Mouse (Mus musculus): ENCODE results near the gene Clic4. TPM values are rescaled to one million over a fixed set of nuclear protein-coding genes. Genes with fewer than 3 reads are reported as not detected.
"Not testable (repeated sequence)": the region's sequence is repeated elsewhere in the genome, so short reads cannot be mapped to it uniquely, and the experiment has no call there.

Clic4 gene
- polyA plus RNA-seq, 1 experiment from 2014 or later, result 207 TPM

DNA sequence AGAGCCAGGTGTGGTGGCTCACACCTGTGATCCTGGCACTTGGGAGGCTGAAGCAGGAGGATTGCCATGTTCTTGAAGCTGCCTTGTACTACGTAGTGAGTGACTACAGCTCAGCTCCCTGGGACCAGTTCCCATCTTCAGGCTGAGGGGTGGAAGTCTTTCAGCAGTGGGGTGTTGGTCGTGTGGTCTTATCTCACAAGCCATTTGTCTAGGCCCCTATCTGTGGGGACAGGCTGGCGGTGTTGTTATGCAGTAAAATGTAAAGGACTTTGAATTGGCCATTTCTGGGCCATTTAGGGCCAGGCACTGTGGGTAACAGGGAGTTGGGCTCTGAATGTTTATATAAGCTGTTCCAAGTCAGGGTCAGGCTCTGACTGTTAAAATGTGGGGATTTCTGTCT, 15.4 kb upstream of the Clic4 start:
- no peaks in the 10 kb centered on the region for H3K9me3 ChIP-seq
- no peaks in the 10 kb centered on the region for H3K36me3 ChIP-seq (replicated peaks)
- DNase-seq (ENCODE audit: low spot score), result no peak
- no peak overlapping the region for H3K27ac ChIP-seq (replicated peaks)
- H3K27me3 ChIP-seq (replicated peaks; ENCODE audit: low read depth, poor library complexity, severe bottlenecking), result peaks cover 12% of the 10 kb centered on the region; the same call in 1 of the 2 replicates
- WGBS, result 82% methylated on average over 3 of the region's 3 CpGs
- no peak overlapping the region for H3K4me3 ChIP-seq
- H3K4me1 ChIP-seq, result peaks cover 37% of the 10 kb centered on the region

DNA sequence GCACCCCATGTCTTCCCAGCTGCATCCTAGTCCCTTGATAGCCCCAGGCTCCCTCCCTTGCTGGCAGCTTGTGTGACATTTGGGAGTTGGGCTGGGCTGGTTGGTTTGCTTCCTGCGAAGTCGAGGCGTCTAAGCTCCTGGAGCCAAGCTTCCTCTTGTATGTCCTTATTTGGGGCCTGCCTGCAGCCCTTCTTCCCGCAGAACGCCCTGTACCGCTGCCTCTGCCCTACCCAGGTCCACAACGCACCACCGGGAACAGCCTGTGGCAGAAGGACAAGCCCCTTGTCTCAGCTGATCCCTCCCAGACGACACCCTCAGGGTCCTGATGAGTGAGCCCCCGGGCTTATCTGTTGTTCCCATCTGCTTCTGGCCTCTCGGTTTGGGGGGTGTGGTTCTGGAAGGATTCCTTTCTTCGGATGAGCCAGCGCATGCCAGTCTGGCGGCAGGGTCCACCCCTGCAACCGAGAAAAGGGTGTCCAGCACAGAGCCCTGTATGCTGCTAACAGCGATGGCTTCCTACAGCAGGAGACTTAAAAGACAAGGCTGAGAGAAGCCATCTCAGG, 14.3 kb upstream of the Clic4 start:
- 9% methylated on average over 16 of the region's 16 CpGs for whole genome bisulfite sequencing

GRCm38 (mm10) chr4:135286033-135286622, 13.5 kb upstream of the Clic4 start:
- peaks cover 12% of the 10 kb centered on the region; the same call in 1 of the 2 replicates for H3K27me3 ChIP-seq (replicated peaks; ENCODE audit: low read depth, poor library complexity, severe bottlenecking)
- H3K4me3 ChIP-seq, result peak overlapping the region; percentile 27; the same call in 1 of the 2 replicates
- no peaks in the 10 kb centered on the region for H3K36me3 ChIP-seq (replicated peaks)
- H3K27ac ChIP-seq (replicated peaks), result no peak overlapping the region
- peaks cover 29% of the 10 kb centered on the region for H3K4me1 ChIP-seq
- H3K9me3 ChIP-seq, result no peaks in the 10 kb centered on the region
- no peak for DNase-seq (ENCODE audit: low spot score)
- WGBS, result 64% methylated on average over 12 of the region's 12 CpGs

More for the DNA sequence above, 14.3 kb upstream of the Clic4 start:
- Histone ChIP-seq H3K27me3 (replicated peaks; ENCODE audit: low read depth, poor library complexity, severe bottlenecking) (peaks cover 12% of the 10 kb centered on the region; the same call in 1 of the 2 replicates), H3K4me1 (peaks cover 32% of the 10 kb centered on the region), H3K27ac (replicated peaks) (peak overlapping the region; percentile 71), H3K4me3 (peak overlapping the region; percentile 27; the same call in 1 of the 2 replicates), H3K36me3 (replicated peaks) (no peaks in the 10 kb centered on the region), H3K9me3 (no peaks in the 10 kb centered on the region)
- DNase-seq (ENCODE audit: low spot score), result peak; percentile 38

DNA sequence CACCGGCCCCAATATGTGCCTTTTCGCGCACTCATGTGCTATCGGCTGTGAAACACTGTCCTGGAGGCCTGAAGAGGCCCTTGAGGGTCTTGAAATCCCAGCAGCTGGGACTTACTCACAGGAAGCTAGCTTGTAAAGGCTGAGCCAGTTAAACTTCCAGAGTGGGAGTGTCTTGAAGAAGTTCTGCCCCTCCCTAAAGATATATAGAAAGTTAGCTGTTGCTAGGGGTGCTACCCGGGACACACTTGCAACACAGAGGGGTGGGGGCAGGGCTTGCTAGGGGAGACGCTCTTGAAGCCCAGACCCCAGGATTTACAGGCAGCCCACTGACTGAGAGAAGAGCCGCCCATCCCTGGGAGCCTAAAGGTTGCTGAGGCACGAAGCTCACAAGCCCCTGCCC, 12.8 kb upstream of the Clic4 start:
- DNase-seq (ENCODE audit: low spot score), result no peak
- peaks cover 12% of the 10 kb centered on the region; the same call in 1 of the 2 replicates for H3K27me3 ChIP-seq (replicated peaks; ENCODE audit: low read depth, poor library complexity, severe bottlenecking)
- no peak overlapping the region for H3K4me3 ChIP-seq
- H3K4me1 ChIP-seq, result peaks cover 29% of the 10 kb centered on the region
- WGBS, result 57% methylated on average over 8 of the region's 8 CpGs
- no peak overlapping the region for H3K27ac ChIP-seq (replicated peaks)
- no peaks in the 10 kb centered on the region for H3K36me3 ChIP-seq (replicated peaks)
- no peaks in the 10 kb centered on the region for H3K9me3 ChIP-seq

GRCm38 (mm10) chr4:135283875-135284274, 11.3 kb upstream of the Clic4 start:
- no peak overlapping the region for H3K4me3 ChIP-seq
- H3K36me3 ChIP-seq (replicated peaks), result no peaks in the 10 kb centered on the region
- H3K4me1 ChIP-seq, result peaks cover 28% of the 10 kb centered on the region
- H3K27me3 ChIP-seq (replicated peaks; ENCODE audit: low read depth, poor library complexity, severe bottlenecking), result peaks cover 12% of the 10 kb centered on the region; the same call in 1 of the 2 replicates
- DNase-seq (ENCODE audit: low spot score), result no peak
- H3K9me3 ChIP-seq, result no peaks in the 10 kb centered on the region
- WGBS, result 85% methylated on average over 7 of the region's 7 CpGs
- H3K27ac ChIP-seq (replicated peaks), result no peak overlapping the region

DNA sequence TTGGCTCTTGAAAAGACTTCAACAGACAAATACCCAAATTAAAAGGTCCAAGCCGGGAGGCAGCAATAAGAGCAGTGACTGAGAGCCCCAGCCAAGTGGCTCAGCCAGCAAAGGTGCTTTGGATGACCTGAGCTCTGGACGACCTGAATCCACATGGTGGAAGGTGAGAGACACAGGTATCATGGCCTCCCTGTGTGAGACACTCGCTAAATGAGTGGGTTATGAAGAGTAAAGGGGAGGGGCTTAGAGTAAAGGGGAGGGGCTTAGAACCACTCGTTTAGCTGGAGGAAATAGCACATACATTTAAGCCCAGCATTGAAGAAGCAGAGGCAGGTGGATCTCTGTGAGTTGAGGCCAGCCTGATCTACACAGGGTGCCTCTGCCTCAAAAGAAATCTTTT, 10.8 kb upstream of the Clic4 start:
- 73% methylated on average over 4 of the region's 4 CpGs for WGBS

DNA sequence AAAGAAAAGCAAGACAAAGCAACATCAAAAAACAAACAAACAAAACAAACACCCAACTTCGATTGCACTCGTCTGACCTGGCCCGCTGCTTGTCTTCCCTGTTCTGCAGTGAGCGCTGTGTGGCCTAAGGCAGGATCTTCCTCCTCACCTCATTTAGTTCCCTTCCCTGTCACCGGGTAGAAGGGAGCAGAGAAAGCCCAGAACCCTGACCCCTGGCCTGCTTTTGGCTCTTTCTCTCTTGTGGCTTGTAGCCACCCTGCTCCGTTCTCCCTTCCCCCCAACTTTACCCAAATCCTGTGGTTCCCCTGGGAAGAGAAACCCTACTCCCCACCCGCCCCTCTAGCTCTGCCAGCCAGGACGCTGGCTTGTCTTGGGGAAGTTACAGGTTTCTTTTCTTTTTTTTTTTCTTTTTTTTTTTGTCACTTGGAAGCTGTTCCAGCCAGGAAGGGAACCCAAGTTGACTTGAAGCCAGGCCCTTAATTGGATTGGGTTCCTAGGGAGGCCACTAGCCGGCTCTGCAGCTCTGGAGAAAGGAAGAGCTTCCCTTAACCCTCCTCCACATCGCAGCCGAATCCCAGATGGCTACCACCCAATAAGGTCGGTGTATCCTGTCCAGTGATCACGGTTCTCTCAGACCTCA, 10.2 kb upstream of the Clic4 start:
- H3K4me3 ChIP-seq, result no peak overlapping the region
- no peak overlapping the region for H3K27ac ChIP-seq (replicated peaks)
- peaks cover 12% of the 10 kb centered on the region; the same call in 1 of the 2 replicates for H3K27me3 ChIP-seq (replicated peaks; ENCODE audit: low read depth, poor library complexity, severe bottlenecking)
- WGBS, result 61% methylated on average over 13 of the region's 13 CpGs
- H3K4me1 ChIP-seq, result peaks cover 26% of the 10 kb centered on the region
- no peaks in the 10 kb centered on the region for H3K9me3 ChIP-seq
- no peak for DNase-seq (ENCODE audit: low spot score)
- no peaks in the 10 kb centered on the region for H3K36me3 ChIP-seq (replicated peaks)

More for the DNA sequence above, 10.8 kb upstream of the Clic4 start:
- H3K27ac ChIP-seq (replicated peaks), result no peak overlapping the region
- H3K4me1 ChIP-seq, result peaks cover 25% of the 10 kb centered on the region
- H3K27me3 ChIP-seq (replicated peaks; ENCODE audit: low read depth, poor library complexity, severe bottlenecking), result peaks cover 12% of the 10 kb centered on the region; the same call in 1 of the 2 replicates
- no peak overlapping the region for H3K4me3 ChIP-seq
- H3K9me3 ChIP-seq, result no peaks in the 10 kb centered on the region
- DNase-seq (ENCODE audit: low spot score), result no peak
- H3K36me3 ChIP-seq (replicated peaks), result no peaks in the 10 kb centered on the region

- H3K36me3 ChIP-seq (replicated peaks); H3K9me3 ChIP-seq; H3K27ac ChIP-seq (replicated peaks); DNase-seq (ENCODE audit: low spot score); H3K4me3 ChIP-seq: not testable (repeated sequence)
- 74% methylated on average over 2 of the region's 2 CpGs for WGBS
- Histone ChIP-seq H3K27me3 (replicated peaks; ENCODE audit: low read depth, poor library complexity, severe bottlenecking) (peaks cover 16% of the 10 kb centered on the region), H3K4me1 (peaks cover 12% of the 10 kb centered on the region; the same call in 1 of the 2 replicates)
Observed at GRCm38 (mm10) chr4:135280016-135280415, 7.4 kb upstream of the Clic4 start.

GRCm38 (mm10) chr4:135276681-135277379, 4.2 kb upstream of the Clic4 start:
- H3K4me3 ChIP-seq, result no peak overlapping the region
- H3K9me3 ChIP-seq, result no peaks in the 10 kb centered on the region
- no peak for DNase-seq (ENCODE audit: low spot score)
- H3K36me3 ChIP-seq (replicated peaks), result no peaks in the 10 kb centered on the region
- WGBS, result 72% methylated on average over 4 of the region's 4 CpGs
- no peak overlapping the region for H3K27ac ChIP-seq (replicated peaks)
- peaks cover 17% of the 10 kb centered on the region for H3K4me1 ChIP-seq
- H3K27me3 ChIP-seq (replicated peaks; ENCODE audit: low read depth, poor library complexity, severe bottlenecking), result peaks cover 33% of the 10 kb centered on the region

GRCm38 (mm10) chr4:135274761-135275160, 2.1 kb upstream of the Clic4 start:
- DNase-seq (ENCODE audit: low spot score), result no peak
- Histone ChIP-seq H3K4me1 (peaks cover 33% of the 10 kb centered on the region), H3K27me3 (replicated peaks; ENCODE audit: low read depth, poor library complexity, severe bottlenecking) (peaks cover 33% of the 10 kb centered on the region), H3K4me3 (no peak overlapping the region), H3K9me3 (no peaks in the 10 kb centered on the region), H3K36me3 (replicated peaks) (peaks cover 8% of the 10 kb centered on the region), H3K27ac (replicated peaks) (no peak overlapping the region)
- WGBS, result 69% methylated on average over 7 of the region's 7 CpGs

GRCm38 (mm10) chr4:135273307-135273682, 681 bp upstream of the Clic4 start:
- Histone ChIP-seq H3K4me1 (peaks cover 47% of the 10 kb centered on the region), H3K4me3 (peak overlapping the region; percentile 96), H3K36me3 (replicated peaks) (peaks cover 23% of the 10 kb centered on the region), H3K27ac (replicated peaks) (peak overlapping the region; percentile 98), H3K9me3 (no peaks in the 10 kb centered on the region), H3K27me3 (replicated peaks; ENCODE audit: low read depth, poor library complexity, severe bottlenecking) (peaks cover 33% of the 10 kb centered on the region)
- WGBS, result 3% methylated on average over 17 of the region's 17 CpGs
- DNase-seq (ENCODE audit: low spot score), result no peak

- under 1% methylated on average over 67 of the region's 67 CpGs for WGBS
- Histone ChIP-seq H3K36me3 (replicated peaks) (peaks cover 29% of the 10 kb centered on the region), H3K4me1 (peaks cover 53% of the 10 kb centered on the region), H3K27me3 (replicated peaks; ENCODE audit: low read depth, poor library complexity, severe bottlenecking) (peaks cover 29% of the 10 kb centered on the region), H3K9me3 (no peaks in the 10 kb centered on the region), H3K27ac (replicated peaks) (peak overlapping the region; percentile 98), H3K4me3 (peak overlapping the region; percentile 96)
- peak; percentile 73 for DNase-seq (ENCODE audit: low spot score)
Observed at GRCm38 (mm10) chr4:135271881-135272616, 565 bp downstream of the Clic4 start.

All from embryonic facial prominence, embryonic 10.5 days (tissue).